Mouse (Mus musculus): Measurements from ENCODE around the gene Itih2.

DNA sequence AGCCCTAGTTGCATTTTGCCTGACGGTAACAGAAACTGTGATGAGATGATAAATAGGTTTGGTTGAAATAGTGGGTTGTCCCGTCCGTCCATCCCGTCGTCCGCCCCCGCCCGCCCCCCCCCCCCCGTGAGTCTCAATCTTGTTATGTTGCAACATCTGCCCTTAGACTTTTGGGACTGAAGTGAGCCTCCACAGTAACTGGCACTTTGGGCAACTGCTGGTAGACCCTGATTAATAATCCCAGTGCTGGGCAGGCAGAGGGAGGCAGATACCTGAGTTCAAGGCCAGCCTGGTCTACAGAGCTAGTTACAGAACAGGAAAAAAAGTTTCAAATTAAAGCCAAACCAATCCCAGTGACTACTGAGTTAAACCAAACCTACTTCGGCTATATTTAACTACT is 81.7 kb downstream of the Itih2 start:
- no peak for TF ChIP-seq EP300 (IDR thresholded peaks at IDR 0.05; ENCODE audit: insufficient read depth, low read depth, low read length)
- no peak for TF ChIP-seq CTCF (IDR thresholded peaks at IDR 0.05)

Measured in heart, adult 2 months (tissue).